Mouse (Mus musculus): ENCODE data around the gene Gm16223. TPM values are rescaled to one million over a fixed set of nuclear protein-coding genes. Genes with fewer than 3 reads are reported as not detected.

Gm16223 gene
- polyA plus RNA-seq, 1 experiment: 0.04 TPM

- H3ac ChIP-seq (ENCODE audit: control insufficient read depth, insufficient read length): no peak overlapping the region
Observed at GRCm38 (mm10) chr5:42125562-42125961, 57.8 kb downstream of the Gm16223 start.

GRCm38 (mm10) chr5:42155626-42156025, 87.9 kb downstream of the Gm16223 start:
- Histone ChIP-seq H3K4me3 (no peak overlapping the region), H3K36me3 (ENCODE audit: control insufficient read depth, insufficient read depth) (no peaks in the 10 kb centered on the region), H3K79me2 (ENCODE audit: control insufficient read depth, insufficient read depth) (no peaks in the 10 kb centered on the region)

More at GRCm38 (mm10) chr5:42125562-42125961, 57.8 kb downstream of the Gm16223 start:
- Histone ChIP-seq H3K4me2 (ENCODE audit: low read depth) (no peak overlapping the region), H3K36me3 (ENCODE audit: control insufficient read depth, insufficient read depth) (no peaks in the 10 kb centered on the region), H3K4me3 (no peak overlapping the region), H3K27me3 (ENCODE audit: control insufficient read depth, insufficient read depth, insufficient read length) (no peaks in the 10 kb centered on the region), H3K79me2 (ENCODE audit: control insufficient read depth, insufficient read depth) (no peaks in the 10 kb centered on the region)
- TF ChIP-seq SRF (IDR thresholded peaks at IDR 0.05; ENCODE audit: control insufficient read depth, insufficient read length, low read depth) (no peak), REST (IDR thresholded peaks at IDR 0.05; ENCODE audit: insufficient read depth, insufficient read length) (no peak), CEBPB (IDR thresholded peaks at IDR 0.05; ENCODE audit: insufficient read depth, poor library complexity, severe bottlenecking) (no peak), MYOD1 (IDR thresholded peaks at IDR 0.05; ENCODE audit: control insufficient read depth in 1 of 3, insufficient read length in 2 of 3, low read depth in 2 of 3) (no peak), USF1 (IDR thresholded peaks at IDR 0.05; ENCODE audit: low read depth) (no peak), MAX (IDR thresholded peaks at IDR 0.05; ENCODE audit: low read depth) (no peak), TCF12 (IDR thresholded peaks at IDR 0.05; ENCODE audit: insufficient read depth, poor library complexity, severe bottlenecking) (no peak), POLR2A (IDR thresholded peaks at IDR 0.05; ENCODE audit: insufficient read length, low read depth) (no peak), MYOG (IDR thresholded peaks at IDR 0.05; ENCODE audit: control insufficient read depth in 1 of 3, insufficient read depth in 1 of 3, insufficient read length in 2 of 3, low read depth in 2 of 3) (no peak)

GRCm38 (mm10) chr5:42164731-42165130, 97.0 kb downstream of the Gm16223 start:
- no peaks in the 10 kb centered on the region for H3K79me2 ChIP-seq (ENCODE audit: control insufficient read depth, insufficient read depth)
- H3K4me3 ChIP-seq: no peak overlapping the region

More at GRCm38 (mm10) chr5:42155626-42156025, 87.9 kb downstream of the Gm16223 start:
- H3K27me3 ChIP-seq (ENCODE audit: control insufficient read depth, insufficient read depth, insufficient read length): no peaks in the 10 kb centered on the region
- H3K4me2 ChIP-seq (ENCODE audit: low read depth): peak overlapping the region; percentile 34
- TF ChIP-seq TCF12 (IDR thresholded peaks at IDR 0.05; ENCODE audit: insufficient read depth, poor library complexity, severe bottlenecking) (no peak), E2F4 (IDR thresholded peaks at IDR 0.05; ENCODE audit: insufficient read depth) (no peak), REST (IDR thresholded peaks at IDR 0.05; ENCODE audit: insufficient read depth, insufficient read length) (no peak), POLR2AphosphoS2 (IDR thresholded peaks at IDR 0.05; ENCODE audit: insufficient read length, low read depth) (no peak), SRF (IDR thresholded peaks at IDR 0.05; ENCODE audit: control insufficient read depth, insufficient read length, low read depth) (no peak), MYOD1 (IDR thresholded peaks at IDR 0.05; ENCODE audit: control insufficient read depth in 1 of 3, insufficient read length in 2 of 3, low read depth in 2 of 3) (no peak), USF1 (IDR thresholded peaks at IDR 0.05; ENCODE audit: low read depth) (no peak), MYOG (IDR thresholded peaks at IDR 0.05; ENCODE audit: control insufficient read depth in 1 of 3, insufficient read depth in 1 of 3, insufficient read length in 2 of 3, low read depth in 2 of 3) (no peak)
- no peak overlapping the region for H3ac ChIP-seq (ENCODE audit: control insufficient read depth, insufficient read length)

GRCm38 (mm10) chr5:42166311-42166710, 98.6 kb downstream of the Gm16223 start:
- no peak overlapping the region for H3K4me3 ChIP-seq
- H3K27me3 ChIP-seq (ENCODE audit: control insufficient read depth, insufficient read depth, insufficient read length): no peaks in the 10 kb centered on the region
- no peaks in the 10 kb centered on the region for H3K36me3 ChIP-seq (ENCODE audit: control insufficient read depth, insufficient read depth)
- no peak overlapping the region for H3ac ChIP-seq (ENCODE audit: control insufficient read depth, insufficient read length)
- no peak for TF ChIP-seq E2F4 (IDR thresholded peaks at IDR 0.05; ENCODE audit: insufficient read depth)
- no peak for TF ChIP-seq MAX (IDR thresholded peaks at IDR 0.05; ENCODE audit: low read depth)
- no peak for TF ChIP-seq MYOG (IDR thresholded peaks at IDR 0.05; ENCODE audit: control insufficient read depth in 1 of 3, insufficient read depth in 1 of 3, insufficient read length in 2 of 3, low read depth in 2 of 3)
- H3K79me2 ChIP-seq (ENCODE audit: control insufficient read depth, insufficient read depth): no peaks in the 10 kb centered on the region
- H3K4me2 ChIP-seq (ENCODE audit: low read depth): no peak overlapping the region

More at GRCm38 (mm10) chr5:42164731-42165130, 97.0 kb downstream of the Gm16223 start:
- H3K36me3 ChIP-seq (ENCODE audit: control insufficient read depth, insufficient read depth): no peaks in the 10 kb centered on the region
- TF ChIP-seq POLR2AphosphoS2 (IDR thresholded peaks at IDR 0.05; ENCODE audit: insufficient read length, low read depth): no peak
- no peak for TF ChIP-seq E2F4 (IDR thresholded peaks at IDR 0.05; ENCODE audit: insufficient read depth)
- no peak for TF ChIP-seq CEBPB (IDR thresholded peaks at IDR 0.05; ENCODE audit: insufficient read depth, poor library complexity, severe bottlenecking)
- no peak for TF ChIP-seq REST (IDR thresholded peaks at IDR 0.05; ENCODE audit: insufficient read depth, insufficient read length)
- TF ChIP-seq TCF3 (IDR thresholded peaks at IDR 0.05; ENCODE audit: insufficient read length, low read depth): no peak
- no peak for TF ChIP-seq MAX (IDR thresholded peaks at IDR 0.05; ENCODE audit: low read depth)
- no peak for TF ChIP-seq POLR2A (IDR thresholded peaks at IDR 0.05; ENCODE audit: insufficient read length, low read depth)
- TF ChIP-seq MYOG (IDR thresholded peaks at IDR 0.05; ENCODE audit: control insufficient read depth in 1 of 3, insufficient read depth in 1 of 3, insufficient read length in 2 of 3, low read depth in 2 of 3): no peak
- TF ChIP-seq TCF12 (IDR thresholded peaks at IDR 0.05; ENCODE audit: insufficient read depth, poor library complexity, severe bottlenecking): no peak
- no peak for TF ChIP-seq USF1 (IDR thresholded peaks at IDR 0.05; ENCODE audit: low read depth)
- TF ChIP-seq SRF (IDR thresholded peaks at IDR 0.05; ENCODE audit: control insufficient read depth, insufficient read length, low read depth): no peak
- no peak for TF ChIP-seq MYOD1 (IDR thresholded peaks at IDR 0.05; ENCODE audit: control insufficient read depth in 1 of 3, insufficient read length in 2 of 3, low read depth in 2 of 3)
- H3ac ChIP-seq (ENCODE audit: control insufficient read depth, insufficient read length): no peak overlapping the region
- no peaks in the 10 kb centered on the region for H3K27me3 ChIP-seq (ENCODE audit: control insufficient read depth, insufficient read depth, insufficient read length)
- no peak overlapping the region for H3K4me2 ChIP-seq (ENCODE audit: low read depth)

- no peak for TF ChIP-seq MYOD1 (IDR thresholded peaks at IDR 0.05; ENCODE audit: control insufficient read depth in 1 of 3, insufficient read length in 2 of 3, low read depth in 2 of 3)
- TF ChIP-seq CEBPB (IDR thresholded peaks at IDR 0.05; ENCODE audit: insufficient read depth, poor library complexity, severe bottlenecking): no peak
- no peak for TF ChIP-seq TCF3 (IDR thresholded peaks at IDR 0.05; ENCODE audit: insufficient read length, low read depth)
- TF ChIP-seq POLR2AphosphoS2 (IDR thresholded peaks at IDR 0.05; ENCODE audit: insufficient read length, low read depth): no peak
- no peak for TF ChIP-seq MYOG (IDR thresholded peaks at IDR 0.05; ENCODE audit: control insufficient read depth in 1 of 3, insufficient read depth in 1 of 3, insufficient read length in 2 of 3, low read depth in 2 of 3)
- no peak for TF ChIP-seq POLR2A (IDR thresholded peaks at IDR 0.05; ENCODE audit: insufficient read length, low read depth)
- TF ChIP-seq SRF (IDR thresholded peaks at IDR 0.05; ENCODE audit: control insufficient read depth, insufficient read length, low read depth): no peak
- no peak for TF ChIP-seq USF1 (IDR thresholded peaks at IDR 0.05; ENCODE audit: low read depth)
- no peak for TF ChIP-seq TCF12 (IDR thresholded peaks at IDR 0.05; ENCODE audit: insufficient read depth, poor library complexity, severe bottlenecking)
- TF ChIP-seq REST (IDR thresholded peaks at IDR 0.05; ENCODE audit: insufficient read depth, insufficient read length): no peak
- no peak for TF ChIP-seq E2F4 (IDR thresholded peaks at IDR 0.05; ENCODE audit: insufficient read depth)
- no peak for TF ChIP-seq MAX (IDR thresholded peaks at IDR 0.05; ENCODE audit: low read depth)
Observed at GRCm38 (mm10) chr5:42168071-42168470, 100.3 kb downstream of the Gm16223 start.

More at GRCm38 (mm10) chr5:42168071-42168470, 100.3 kb downstream of the Gm16223 start:
- Histone ChIP-seq H3K36me3 (ENCODE audit: control insufficient read depth, insufficient read depth) (no peaks in the 10 kb centered on the region), H3K79me2 (ENCODE audit: control insufficient read depth, insufficient read depth) (no peaks in the 10 kb centered on the region), H3K27me3 (ENCODE audit: control insufficient read depth, insufficient read depth, insufficient read length) (no peaks in the 10 kb centered on the region), H3K4me2 (ENCODE audit: low read depth) (no peak overlapping the region), H3K4me3 (no peak overlapping the region), H3ac (ENCODE audit: control insufficient read depth, insufficient read length) (no peak overlapping the region)
